Mouse (Mus musculus): Measurements from ENCODE around the gene Napsa.

DNA sequence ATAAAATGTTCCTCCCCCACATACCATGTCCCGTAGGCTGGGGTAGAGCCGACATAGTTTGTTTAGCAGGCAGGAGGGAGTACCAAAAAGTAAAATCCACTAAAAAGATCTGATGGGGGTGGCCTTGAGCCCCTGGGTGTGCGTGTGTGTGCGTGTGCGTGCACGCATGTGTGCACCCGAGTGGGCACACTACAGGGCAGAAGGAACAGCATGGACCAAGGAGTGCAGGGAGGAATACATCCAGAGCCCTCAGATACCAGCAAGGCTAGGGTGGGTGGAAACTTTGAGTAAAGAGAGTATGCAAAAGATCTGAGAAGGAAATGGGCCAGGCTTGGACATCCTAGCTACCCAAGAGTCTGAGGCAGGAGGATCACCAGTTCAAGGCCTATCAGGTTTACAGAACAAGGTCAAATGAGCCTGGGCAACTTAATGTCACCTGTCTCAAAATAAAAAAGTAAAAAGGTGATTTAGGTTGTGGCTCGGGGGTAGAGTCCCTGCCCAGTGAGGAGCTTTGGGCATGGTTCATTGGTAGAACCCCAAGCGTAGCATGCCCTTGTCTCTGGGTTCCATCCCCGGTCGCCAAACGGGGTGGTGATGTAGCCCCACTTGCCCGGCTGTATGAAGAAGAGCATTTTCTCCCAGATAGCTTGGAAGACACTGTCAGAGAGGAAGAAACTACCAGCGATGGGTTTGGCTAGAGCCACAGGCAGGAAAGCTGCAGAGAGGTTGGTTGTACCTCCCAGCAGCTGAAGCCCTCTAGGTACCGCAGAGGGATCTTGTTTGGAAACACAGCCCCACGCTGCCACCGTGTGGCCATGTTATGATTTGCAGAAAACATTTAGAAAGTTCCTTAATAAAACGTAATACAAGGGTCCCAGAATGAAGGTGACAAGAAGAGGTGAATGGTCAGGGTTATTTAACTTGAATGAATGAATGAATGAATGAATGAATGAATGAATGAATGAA is 11.5 kb upstream of the Napsa start:
- TF ChIP-seq CTCF (IDR thresholded peaks at IDR 0.05; ENCODE audit: control insufficient read depth, insufficient read depth, insufficient read length) (peak; percentile 11), MAX (IDR thresholded peaks at IDR 0.05) (no peak), MYOG (IDR thresholded peaks at IDR 0.05; ENCODE audit: control insufficient read depth, extremely low read depth, insufficient read length) (no peak), USF1 (IDR thresholded peaks at IDR 0.05; ENCODE audit: low read depth) (no peak), FOSL1 (IDR thresholded peaks at IDR 0.05; ENCODE audit: insufficient read depth, low read length, poor library complexity, severe bottlenecking) (no peak), MYOD1 (IDR thresholded peaks at IDR 0.05; ENCODE audit: control insufficient read depth, insufficient read length, low read depth) (no peak)
